Mouse (Mus musculus) cerebral cortex, adult 2 months (tissue): ENCODE measurements around the gene Fam160a2.

Source experiments
- WGBS: fragments of 180-500 bp; shearing (Covaris S2); methylation state at CpG from one replicate; pipeline ENCODE4 v1.1.7; 2018; 5-methylcytosine and 5-hydroxymethylcytosine counted together

The Fam160a2 gene

DNA sequence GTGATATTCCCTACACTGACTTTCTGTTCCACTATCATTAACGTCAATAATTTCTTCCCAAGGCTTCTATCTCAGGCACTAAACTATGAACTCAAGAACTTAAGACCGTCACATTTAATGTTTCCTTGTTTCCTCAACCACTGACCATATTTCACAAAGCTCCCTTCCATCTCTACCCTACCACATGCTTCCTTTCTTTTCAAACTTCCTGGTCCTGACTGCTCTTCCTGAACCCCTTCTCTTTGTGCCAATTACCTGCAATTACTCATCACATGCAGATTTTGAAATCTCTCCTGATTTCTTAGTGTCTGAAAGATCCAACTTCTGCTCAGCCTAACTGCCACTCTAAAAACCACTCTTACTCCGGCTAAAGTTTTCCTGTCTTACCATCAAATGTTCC is 19.5 kb downstream of the Fam160a2 start:
- 98% methylated on average over 3 of the region's 3 CpGs for WGBS

- 100% methylated on average over 1 of the region's 1 CpGs for WGBS
Observed at GRCm38 (mm10) chr7:105374866-105375265, 25.0 kb downstream of the Fam160a2 start, which contains the start of gene Gm5901. Gene Gm5901 (plus strand): TSS chr7:105375038.

- 77% methylated on average over 3 of the region's 3 CpGs for WGBS
Observed at GRCm38 (mm10) chr7:105373976-105374375, 25.9 kb downstream of the Fam160a2 start.

GRCm38 (mm10) chr7:105373509-105373908 is 26.3 kb downstream of the Fam160a2 start:
- 68% methylated on average over 4 of the region's 4 CpGs for WGBS

DNA sequence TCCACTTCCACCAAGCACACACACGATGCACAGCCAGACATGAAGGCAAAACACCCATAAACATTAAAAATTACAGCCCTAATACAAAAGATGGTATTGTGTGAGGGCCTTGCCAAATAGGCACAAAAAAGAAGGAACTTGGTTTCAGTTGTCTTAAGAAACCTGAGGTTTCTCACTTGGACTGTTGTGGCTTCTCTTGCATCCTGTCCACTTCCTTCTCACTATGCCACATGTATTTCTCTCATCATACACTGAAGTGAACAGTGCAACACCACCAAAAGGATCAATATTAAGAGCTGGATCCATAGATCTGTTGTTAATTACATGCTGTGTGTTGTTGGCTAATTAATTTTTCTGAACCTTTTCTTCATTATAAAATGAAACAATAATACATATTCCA is 26.9 kb downstream of the Fam160a2 start:
- 93% methylated on average over 1 of the region's 1 CpGs for WGBS

- 95% methylated on average over 4 of the region's 4 CpGs for WGBS
Observed at GRCm38 (mm10) chr7:105368521-105368920, 31.3 kb downstream of the Fam160a2 start.

- WGBS: 97% methylated on average over 1 of the region's 1 CpGs
Observed at GRCm38 (mm10) chr7:105367930-105368329, 31.9 kb downstream of the Fam160a2 start, which contains the start of gene Olfr692. Gene Olfr692 (plus strand): TSS chr7:105368230.

DNA sequence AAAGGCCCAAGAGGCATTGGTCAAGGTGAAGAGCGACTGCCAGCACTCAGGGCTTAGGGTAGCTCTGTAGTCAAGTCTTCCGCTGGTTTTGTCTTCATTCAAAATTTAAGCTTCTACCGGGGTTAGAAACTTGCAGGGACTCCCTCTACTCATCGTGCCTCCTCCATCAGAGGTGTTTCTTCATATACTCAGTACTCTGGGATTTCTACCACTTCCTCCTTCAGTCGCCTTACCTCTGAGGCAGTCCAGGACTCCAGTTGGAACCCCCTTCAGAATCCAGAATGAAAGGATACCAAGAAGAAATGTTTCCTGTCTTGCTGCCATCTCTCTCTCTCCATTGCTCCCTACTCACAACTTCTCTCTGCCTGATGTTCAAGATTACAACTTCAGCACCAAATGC is 32.6 kb downstream of the Fam160a2 start:
- WGBS: 90% methylated on average over 5 of the region's 5 CpGs

DNA sequence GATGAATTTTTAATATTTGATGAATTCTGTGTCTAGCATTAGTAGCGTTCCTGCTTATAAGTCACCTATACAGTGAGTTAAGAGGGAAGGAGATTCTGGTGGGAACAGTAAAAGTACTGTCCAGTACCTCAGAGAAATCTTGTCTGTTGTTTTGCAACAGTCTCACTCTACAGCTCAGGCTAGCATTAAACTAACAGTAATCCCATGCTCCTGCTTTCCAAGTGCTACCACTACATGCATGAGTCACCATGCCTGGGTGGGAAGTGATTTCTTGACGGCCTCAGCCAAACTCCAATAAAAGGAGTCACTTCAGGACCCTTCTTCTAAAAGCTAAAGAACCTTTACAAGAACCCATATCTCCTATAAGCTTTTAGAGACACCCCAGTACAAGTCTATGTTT is 38.1 kb downstream of the Fam160a2 start:
- WGBS: 67% methylated on average over 2 of the region's 2 CpGs

- WGBS: 95% methylated on average over 1 of the region's 2 CpGs
Observed at GRCm38 (mm10) chr7:105356487-105356886, 43.4 kb downstream of the Fam160a2 start.

- WGBS: no CpG with 5 or more reads among the region's 5 CpGs
Observed at GRCm38 (mm10) chr7:105356064-105356463, 43.8 kb downstream of the Fam160a2 start.

DNA sequence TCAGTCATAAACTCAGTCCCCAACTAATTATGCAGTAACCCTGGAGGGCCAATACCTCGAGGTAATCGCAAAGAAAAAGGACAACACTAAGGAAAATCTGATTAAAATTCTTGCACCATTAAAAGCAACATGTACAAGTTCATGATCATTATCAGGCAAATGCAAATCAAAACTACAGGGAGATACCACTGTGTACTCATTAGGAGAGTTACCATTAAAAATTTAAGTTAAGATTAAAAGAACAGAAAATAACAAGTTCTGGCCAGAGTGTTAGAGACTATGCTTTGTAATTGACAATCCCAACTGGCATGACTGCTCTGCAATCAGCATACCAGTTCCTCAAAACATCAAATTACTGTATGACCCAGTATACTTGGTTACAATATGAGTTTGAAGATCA is 57.1 kb downstream of the Fam160a2 start:
- WGBS: 65% methylated on average over 2 of the region's 2 CpGs

- 64% methylated on average over 1 of the region's 1 CpGs for WGBS
Observed at GRCm38 (mm10) chr7:105342170-105342569, 57.7 kb downstream of the Fam160a2 start, which contains the start of gene Olfr691. Gene Olfr691 (minus strand): TSS chr7:105342270.

DNA sequence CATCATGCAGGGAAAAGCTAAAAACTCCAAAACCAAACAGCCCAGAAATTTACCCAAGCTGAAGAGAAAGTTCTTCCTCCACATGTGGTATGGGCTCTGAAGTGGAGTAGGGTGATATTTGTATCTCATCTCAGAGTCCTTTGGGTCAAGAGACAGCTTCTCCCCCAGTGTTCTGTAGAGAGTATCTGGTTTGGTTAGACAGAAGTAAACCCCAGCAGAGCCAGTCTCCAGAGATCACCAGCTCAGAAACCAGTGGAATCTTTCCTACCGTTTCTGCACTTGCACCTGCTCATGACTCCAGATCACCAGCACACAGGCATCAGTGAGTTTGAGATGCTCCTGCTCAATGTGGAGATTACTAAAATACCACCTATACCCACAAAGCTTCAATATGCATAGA is 65.8 kb downstream of the Fam160a2 start, which contains the start of gene Olfr690:
Olfr690 (minus strand) TSS at position 101 of the 400 bp plus-strand sequence.
- WGBS: 79% methylated on average over 1 of the region's 1 CpGs

DNA sequence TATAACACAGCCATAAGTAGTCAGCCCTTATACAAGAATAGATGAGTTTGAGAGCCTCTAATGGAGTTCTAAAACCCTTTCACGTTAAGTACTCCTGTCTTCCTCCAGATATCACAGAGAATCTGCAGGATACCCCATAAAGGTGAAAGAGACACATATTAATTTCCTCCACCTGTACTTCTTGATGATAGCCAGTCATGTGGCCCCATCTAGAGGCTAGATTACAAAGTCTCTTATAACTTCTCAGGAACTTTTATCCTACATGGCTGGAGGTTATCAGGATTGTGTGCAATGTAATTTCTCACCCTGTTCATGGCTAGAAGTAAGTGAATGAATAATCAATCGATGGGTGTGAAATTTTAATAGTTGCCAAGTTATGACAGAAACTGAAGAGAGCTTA is 74.6 kb downstream of the Fam160a2 start:
- 77% methylated on average over 2 of the region's 2 CpGs for WGBS
